Mouse (Mus musculus) limb, embryonic 13.5 days (tissue): ENCODE measurements around the gene Src. TPM values are rescaled to one million over a fixed set of nuclear protein-coding genes. Genes with fewer than 3 reads are reported as not detected.
"Not testable (repeated sequence)": the region's sequence is repeated elsewhere in the genome, so short reads cannot be mapped to it uniquely, and the experiment has no call there.

Experiments
- ATAC-seq: fragments of 200-750 bp; cut with Nextera tagmentation; 2 replicates; pipeline ENCODE4 v1.8.0; 2017; ENCODE audit warnings: low read depth, moderate number of reproducible peaks, moderate TSS enrichment; ENCODE audit not compliant: low FRiP score
- H3K27ac ChIP-seq: fragments of 300-500 bp; sonication (generic); 2 replicates; pipeline ENCODE4 v1.5.1; 2015; ENCODE audit warnings: inconsistent platforms, mild to moderate bottlenecking, moderate library complexity
- H3K27me3 ChIP-seq: fragments of 300-500 bp; sonication (generic); 2 replicates; pipeline ENCODE4 v1.6.1; 2015; ENCODE audit warnings: mild to moderate bottlenecking, inconsistent platforms
- H3K36me3 ChIP-seq: fragments of 300-500 bp; sonication (generic); 2 replicates; pipeline ENCODE4 v1.6.1; 2015; ENCODE audit warnings: inconsistent platforms, mild to moderate bottlenecking, moderate library complexity
- H3K4me1 ChIP-seq: fragments of 300-500 bp; sonication (generic); 2 replicates; pipeline ENCODE4 v1.6.1; 2015; ENCODE audit warnings: inconsistent platforms
- H3K4me2 ChIP-seq: fragments of 300-500 bp; sonication (generic); replicated peaks from 2 replicates; pipeline ENCODE4 v1.6.1; 2015; ENCODE audit warnings: inconsistent platforms, mild to moderate bottlenecking, moderate library complexity
- H3K4me3 ChIP-seq: fragments of 300-500 bp; sonication (generic); 2 replicates; pipeline ENCODE4 v1.5.1; 2015; ENCODE audit warnings: moderate library complexity, mild to moderate bottlenecking, inconsistent platforms
- H3K9ac ChIP-seq: fragments of 300-500 bp; sonication (generic); 2 replicates; pipeline ENCODE4 v1.6.1; 2015; ENCODE audit warnings: mild to moderate bottlenecking, inconsistent platforms
- H3K9me3 ChIP-seq: fragments of 300-500 bp; sonication (generic); 2 replicates; pipeline ENCODE4 v1.6.1; 2016; ENCODE audit warnings: inconsistent platforms
- WGBS: fragments of 180-500 bp; shearing (Covaris S2); methylation state at CpG from one replicate; pipeline ENCODE4 v1.1.7; 2015; 5-methylcytosine and 5-hydroxymethylcytosine counted together
- polyA plus RNA-seq: library from polyadenylated mRNA; unstranded; fragments of >200 nt; fragmentation: Nextera tagmentation; extraction: Ambion mirVana; gene quantifications from 2 replicates; pipeline ENCODE4 v1.2.1, GENCODE M21; 2015

The Src gene
- polyA plus RNA-seq, 1 experiment from 2014 or later = 22.4 TPM

- Histone ChIP-seq H3K4me1 (peaks cover 68% of the 10 kb centered on the region), H3K4me2 (no peak overlapping the region), H3K4me3 (no peak overlapping the region), H3K9me3 (no peaks in the 10 kb centered on the region), H3K9ac (peak overlapping the region; percentile 39; the same call in 1 of the 2 replicates), H3K27me3 (no peaks in the 10 kb centered on the region), H3K36me3 (peaks cover 51% of the 10 kb centered on the region), H3K27ac (peak overlapping the region; percentile 69; the same call in 1 of the 2 replicates)
- ATAC-seq = no peak
- WGBS = 72% methylated on average over 7 of the region's 7 CpGs
Measured at GRCm38 (mm10) chr2:157471292-157471691, 53.0 kb downstream of the Src start.

- H3K4me1 ChIP-seq = peaks cover 69% of the 10 kb centered on the region
- peak overlapping the region; percentile 69 for H3K27ac ChIP-seq
- no peaks in the 10 kb centered on the region for H3K27me3 ChIP-seq
- H3K36me3 ChIP-seq = peaks cover 46% of the 10 kb centered on the region
- H3K4me3 ChIP-seq = no peak overlapping the region
- peak overlapping the region; percentile 39; the same call in 1 of the 2 replicates for H3K9ac ChIP-seq
- ATAC-seq = no peak
- no peak overlapping the region for H3K4me2 ChIP-seq
- H3K9me3 ChIP-seq = no peaks in the 10 kb centered on the region
- 26% methylated on average over 6 of the region's 6 CpGs for WGBS
Measured at GRCm38 (mm10) chr2:157471737-157472136, 53.5 kb downstream of the Src start.

GRCm38 (mm10) chr2:157472469-157472868, 54.2 kb downstream of the Src start:
- peaks cover 71% of the 10 kb centered on the region for H3K4me1 ChIP-seq
- WGBS = 55% methylated on average over 4 of the region's 4 CpGs
- H3K36me3 ChIP-seq = peaks cover 39% of the 10 kb centered on the region
- no peak overlapping the region for H3K9ac ChIP-seq
- H3K27ac ChIP-seq = peak overlapping the region; percentile 69
- H3K4me2 ChIP-seq = no peak overlapping the region
- no peak overlapping the region for H3K4me3 ChIP-seq
- no peak for ATAC-seq
- no peaks in the 10 kb centered on the region for H3K9me3 ChIP-seq
- H3K27me3 ChIP-seq = no peaks in the 10 kb centered on the region

- H3K4me3 ChIP-seq = no peak overlapping the region
- no peak overlapping the region for H3K4me2 ChIP-seq
- no peaks in the 10 kb centered on the region for H3K27me3 ChIP-seq
- peaks cover 20% of the 10 kb centered on the region for H3K36me3 ChIP-seq
- H3K9ac ChIP-seq = 0 out of 2 replicates have a peak overlapping the region, but pooled peaks have one; percentile 1
- H3K9me3 ChIP-seq = no peaks in the 10 kb centered on the region
- 4% methylated on average over 6 of the region's 6 CpGs for WGBS
- H3K27ac ChIP-seq = peak overlapping the region; percentile 69
- ATAC-seq = peak; percentile 25; the same call in 1 of the 2 replicates
- peaks cover 75% of the 10 kb centered on the region for H3K4me1 ChIP-seq
Measured at GRCm38 (mm10) chr2:157474269-157474729, 56.1 kb downstream of the Src start.

- H3K4me1 ChIP-seq = peaks cover 72% of the 10 kb centered on the region
- 24% methylated on average over 13 of the region's 13 CpGs for WGBS
- no peaks in the 10 kb centered on the region for H3K9me3 ChIP-seq
- no peak for ATAC-seq
- H3K27me3 ChIP-seq = no peaks in the 10 kb centered on the region
- H3K27ac ChIP-seq = peak overlapping the region; percentile 69
- no peak overlapping the region for H3K9ac ChIP-seq
- peaks cover 6% of the 10 kb centered on the region for H3K36me3 ChIP-seq
- H3K4me3 ChIP-seq = no peak overlapping the region
- no peak overlapping the region for H3K4me2 ChIP-seq
Measured at GRCm38 (mm10) chr2:157475437-157476379, 57.5 kb downstream of the Src start.

GRCm38 (mm10) chr2:157478651-157479050, 60.4 kb downstream of the Src start:
- Histone ChIP-seq H3K4me2 (no peak overlapping the region), H3K4me3 (no peak overlapping the region), H3K36me3 (no peaks in the 10 kb centered on the region), H3K9me3 (no peaks in the 10 kb centered on the region), H3K4me1 (peaks cover 68% of the 10 kb centered on the region), H3K27me3 (no peaks in the 10 kb centered on the region), H3K27ac (no peak overlapping the region), H3K9ac (no peak overlapping the region)
- ATAC-seq = no peak
- WGBS = 65% methylated on average over 8 of the region's 8 CpGs

- H3K36me3 ChIP-seq = no peaks in the 10 kb centered on the region
- H3K9me3 ChIP-seq = no peaks in the 10 kb centered on the region
- H3K4me2 ChIP-seq = no peak overlapping the region
- 49% methylated on average over 15 of the region's 15 CpGs for WGBS
- H3K4me3 ChIP-seq = no peak overlapping the region
- no peaks in the 10 kb centered on the region for H3K27me3 ChIP-seq
- H3K9ac ChIP-seq = no peak overlapping the region
- no peak overlapping the region for H3K27ac ChIP-seq
- no peak for ATAC-seq
- H3K4me1 ChIP-seq = peaks cover 54% of the 10 kb centered on the region
Measured at GRCm38 (mm10) chr2:157479858-157480568, 61.8 kb downstream of the Src start.

- Histone ChIP-seq H3K9ac (no peak overlapping the region), H3K27ac (no peak overlapping the region), H3K9me3 (no peaks in the 10 kb centered on the region), H3K4me3 (no peak overlapping the region), H3K27me3 (no peaks in the 10 kb centered on the region), H3K4me1 (peaks cover 46% of the 10 kb centered on the region), H3K36me3 (no peaks in the 10 kb centered on the region), H3K4me2 (no peak overlapping the region)
- no peak for ATAC-seq
- 52% methylated on average over 12 of the region's 12 CpGs for WGBS
Measured at GRCm38 (mm10) chr2:157482729-157483128, 64.5 kb downstream of the Src start.

- not testable (repeated sequence) for H3K9ac ChIP-seq, H3K4me2 ChIP-seq, H3K27ac ChIP-seq, H3K36me3 ChIP-seq, H3K4me3 ChIP-seq, ATAC-seq, H3K27me3 ChIP-seq, H3K9me3 ChIP-seq
- H3K4me1 ChIP-seq = peaks cover 30% of the 10 kb centered on the region
- 87% methylated on average over 5 of the region's 5 CpGs for WGBS
Measured at GRCm38 (mm10) chr2:157486559-157486958, 68.3 kb downstream of the Src start.

GRCm38 (mm10) chr2:157486981-157487656, 68.9 kb downstream of the Src start:
- H3K4me3 ChIP-seq = no peak overlapping the region
- 39% methylated on average over 7 of the region's 7 CpGs for WGBS
- peaks cover 25% of the 10 kb centered on the region for H3K4me1 ChIP-seq
- H3K27me3 ChIP-seq = no peaks in the 10 kb centered on the region
- ATAC-seq = no peak
- H3K9me3 ChIP-seq = no peaks in the 10 kb centered on the region
- no peak overlapping the region for H3K4me2 ChIP-seq
- H3K36me3 ChIP-seq = no peaks in the 10 kb centered on the region
- no peak overlapping the region for H3K9ac ChIP-seq
- no peak overlapping the region for H3K27ac ChIP-seq

- ATAC-seq = no peak
- no peaks in the 10 kb centered on the region for H3K27me3 ChIP-seq
- no peaks in the 10 kb centered on the region for H3K36me3 ChIP-seq
- peak overlapping the region; percentile 6; the same call in 1 of the 2 replicates for H3K27ac ChIP-seq
- no peaks in the 10 kb centered on the region for H3K9me3 ChIP-seq
- no peak overlapping the region for H3K4me3 ChIP-seq
- H3K4me1 ChIP-seq = peaks cover 19% of the 10 kb centered on the region
- no peak overlapping the region; the same call in 1 of the 2 replicates for H3K4me2 ChIP-seq
- no peak overlapping the region for H3K9ac ChIP-seq
- WGBS = 38% methylated on average over 12 of the region's 12 CpGs
Measured at GRCm38 (mm10) chr2:157487733-157488175, 69.5 kb downstream of the Src start.
